Mouse (Mus musculus): ENCODE measurements around the gene Tbx10.

DNA sequence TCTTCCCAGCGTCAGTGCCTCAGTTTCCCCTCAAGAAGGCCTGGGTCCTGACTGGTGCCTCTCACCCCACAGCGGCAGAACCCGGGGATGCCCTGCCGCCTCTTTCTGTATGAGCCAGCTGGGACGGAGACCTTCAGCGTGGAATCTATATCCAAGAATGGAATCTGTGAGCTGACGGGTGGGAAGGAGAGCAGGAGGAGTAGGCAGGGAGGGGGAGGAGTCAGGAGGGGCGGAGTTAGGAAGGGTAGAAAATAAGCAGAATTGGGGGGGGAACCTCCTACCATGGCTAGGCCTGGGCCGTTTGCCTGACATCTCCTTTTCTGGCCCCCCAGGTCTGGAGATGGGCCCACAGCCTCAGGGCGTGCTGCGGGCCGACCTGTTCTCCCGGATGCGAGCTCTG, 4.5 kb upstream of the Tbx10 start:
- no peak for TF ChIP-seq POLR2A (IDR thresholded peaks at IDR 0.05; ENCODE audit: low read depth, low read length)
- no peak for TF ChIP-seq CTCF (conservative IDR thresholded peaks at IDR 0.05; ENCODE audit: insufficient read depth, insufficient read length, low read depth, low read length)

Data from kidney, adult 2 months (tissue).